Mouse (Mus musculus) heart, postnatal 0 days (tissue): ENCODE measurements around the gene Ube2c.

ENCODE experiments used
- CTCF ChIP-seq: IDR thresholded peaks from 2 replicates; pipeline ENCODE4 v1.5.1; 2016; ENCODE audit warnings: antibody characterized with exemption, control low read depth, low read depth
- EP300 ChIP-seq: IDR thresholded peaks from 2 replicates; pipeline ENCODE4 v1.6.1; 2016; ENCODE audit warnings: antibody characterized with exemption, low read depth

DNA sequence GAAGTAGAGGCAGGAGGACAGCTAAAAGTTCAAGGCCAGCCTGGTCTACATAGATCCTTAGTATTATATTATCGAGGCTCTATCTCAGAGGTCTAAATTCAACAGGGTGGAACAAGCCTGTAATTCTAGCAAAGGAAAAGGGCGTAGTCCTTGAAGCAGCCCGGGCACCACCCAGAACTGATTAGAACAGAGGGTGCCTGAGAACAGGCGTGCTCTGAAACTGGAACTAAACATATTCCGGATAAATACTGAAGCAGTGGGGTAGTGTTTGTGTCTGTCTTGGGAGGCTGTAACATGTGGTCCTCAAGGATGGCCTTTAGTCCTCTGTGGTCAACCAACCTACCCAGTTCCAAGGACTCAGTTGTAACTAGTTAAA, 4.3 kb downstream of the Ube2c start:
- TF ChIP-seq CTCF, result no peak
- no peak for TF ChIP-seq EP300
